Mouse (Mus musculus): Measurements from ENCODE around the gene Ctsd.

GRCm38 (mm10) chr7:142413285-142413684 is 25.4 kb upstream of the Ctsd start:
- no peak for TF ChIP-seq POLR2A (IDR thresholded peaks at IDR 0.05; ENCODE audit: borderline replicate concordance, extremely low read depth, low read depth, low read length)
- no peak for TF ChIP-seq CTCF (IDR thresholded peaks at IDR 0.05; ENCODE audit: insufficient read depth, low read length)
